ENCODE assay signal across 15 mouse cellular contexts in the genomic region with DNA sequence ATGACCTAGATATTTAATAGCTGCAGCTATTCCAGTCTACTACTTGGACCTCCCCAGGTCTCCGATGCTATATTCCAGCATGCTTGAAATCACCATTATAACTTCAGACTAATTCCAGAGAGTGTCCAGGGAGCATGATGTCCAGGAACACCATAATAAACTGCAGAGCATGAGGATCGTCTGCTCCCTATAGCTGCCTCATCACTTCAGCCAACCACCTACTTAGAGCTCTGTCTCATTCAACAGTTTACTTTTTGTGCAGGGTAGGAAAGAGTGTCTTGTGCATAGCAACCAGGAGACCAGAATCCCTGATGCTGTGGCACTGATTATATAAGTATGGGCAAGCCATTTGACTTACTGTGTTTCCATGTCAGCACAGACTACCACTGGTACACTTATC.
"Had no signal": no experiment of that assay in that cellular context is flagged by ENCODE, and none has a peak within 500 bp of the region (broad histone marks: within the 10 kb centered on the region; RNA-seq: fewer than 3 reads in every experiment).

No protein-coding gene starts in this region.

- H3K27me3 ChIP-seq: limb, embryonic 12.5 days; liver, embryonic 13.5 days; lung, embryonic 15.5 days; megakaryocyte, embryonic 14.5 days had no signal

- H3K4me2 ChIP-seq: limb, embryonic 12.5 days; liver, embryonic 13.5 days; lung, embryonic 15.5 days; midbrain, embryonic 12.5 days had no signal

- H3K27ac ChIP-seq: limb, embryonic 12.5 days; liver, embryonic 13.5 days; lung, embryonic 15.5 days; macrophage; midbrain, embryonic 12.5 days had no signal

- DNase-seq: kidney, adult 8-10 months; kidney, postnatal 25 days; liver; liver, embryonic 13.5 days; liver, postnatal 0 days; lung, postnatal 14 days; retina, postnatal 1 day; right cerebral cortex, postnatal 4 days; thymus, postnatal 36 days had no signal

- H3K36me3 ChIP-seq: limb, embryonic 12.5 days; liver, embryonic 13.5 days; lung, embryonic 15.5 days; midbrain, embryonic 12.5 days had no signal

- ATAC-seq: liver, postnatal 0 days; midbrain, embryonic 16.5 days had no signal

- H3K9me3 ChIP-seq: limb, embryonic 12.5 days; liver, embryonic 13.5 days; lung, embryonic 15.5 days; megakaryocyte, embryonic 14.5 days; midbrain, embryonic 12.5 days had no signal

- H3K4me1 ChIP-seq: liver, embryonic 13.5 days; lung, embryonic 15.5 days; midbrain, embryonic 12.5 days had no signal

- H3K9ac ChIP-seq: limb, embryonic 12.5 days; liver, embryonic 13.5 days; liver, postnatal 0 days; lung, embryonic 15.5 days; midbrain, embryonic 12.5 days had no signal

- H3K4me3 ChIP-seq: limb, embryonic 12.5 days; liver, embryonic 13.5 days; lung, embryonic 15.5 days; megakaryocyte, embryonic 14.5 days; midbrain, embryonic 12.5 days had no signal
